Mouse (Mus musculus) testis, adult 2 months (tissue): ENCODE data around the gene Gm8693. TPM values are rescaled to one million over a fixed set of nuclear protein-coding genes. Genes with fewer than 3 reads are reported as not detected.
"Not testable (repeated sequence)": the region's sequence is repeated elsewhere in the genome, so short reads cannot be mapped to it uniquely, and the experiment has no call there.

Source experiments
- H3K27ac ChIP-seq: fragments of 200-500 bp; 2 replicates; pipeline ENCODE4 v1.5.1; 2012; ENCODE audit warnings: low read depth, low read length; ENCODE audit not compliant: control insufficient read depth, insufficient read depth
- H3K27me3 ChIP-seq: fragments of 200-500 bp; 2 replicates; pipeline ENCODE4 v1.6.1; 2012; ENCODE audit warnings: mild to moderate bottlenecking, low read length, moderate library complexity; ENCODE audit not compliant: control insufficient read depth, insufficient read depth
- H3K36me3 ChIP-seq: fragments of 200-500 bp; 2 replicates; pipeline ENCODE4 v1.6.1; 2012; ENCODE audit warnings: mild to moderate bottlenecking, low read length; ENCODE audit not compliant: control insufficient read depth, insufficient read depth
- H3K4me1 ChIP-seq: fragments of 200-500 bp; 2 replicates; pipeline ENCODE4 v1.6.1; 2012; ENCODE audit warnings: low read length; ENCODE audit not compliant: control insufficient read depth, insufficient read depth
- H3K4me3 ChIP-seq: fragments of 200-500 bp; 2 replicates; pipeline ENCODE4 v1.5.1; 2012; ENCODE audit warnings: low read depth, mild to moderate bottlenecking, low read length, moderate library complexity, mixed read lengths; ENCODE audit not compliant: control insufficient read depth
- polyA plus RNA-seq: library from polyadenylated mRNA; depleted of rRNA; stranded (reverse); fragments of >200 nt; gene quantifications from 2 replicates; pipeline ENCODE4 v1.2.3, GENCODE M21; 2012; rRNA removed

Gene Gm8693
- polyA plus RNA-seq, result not detected in 2 replicates

GRCm38 (mm10) chr7:22692217-22692616, at the start of gene Gm8693:
Gene Gm8693 (minus strand): TSS chr7:22692317.
- not testable (repeated sequence) for H3K27me3 ChIP-seq, H3K4me1 ChIP-seq, H3K27ac ChIP-seq, H3K36me3 ChIP-seq, H3K4me3 ChIP-seq

GRCm38 (mm10) chr7:22719610-22720009, 27.5 kb upstream of the Gm8693 start, which contains the start of gene Gm4567:
Gene Gm4567 (minus strand): TSS chr7:22719710.
- not testable (repeated sequence) for H3K27ac ChIP-seq, H3K36me3 ChIP-seq, H3K4me1 ChIP-seq, H3K27me3 ChIP-seq, H3K4me3 ChIP-seq

- not testable (repeated sequence) for H3K4me3 ChIP-seq, H3K27me3 ChIP-seq, H3K27ac ChIP-seq, H3K4me1 ChIP-seq, H3K36me3 ChIP-seq
These were observed 34.4 kb downstream of the Gm8693 start, which contains the start of gene Vmn1r155 for GRCm38 (mm10) chr7:22657718-22658117. Gene Vmn1r155 (plus strand): TSS chr7:22658018.

Other genes with a start within 250 kb of the Gm8693 start
- gene Gm10665, start 228.2 kb downstream of the Gm8693 start, polyA plus RNA-seq, result not detected in 2 replicates
- gene Vmn1r151, start 192.6 kb downstream of the Gm8693 start, polyA plus RNA-seq, result not detected in 2 replicates
- gene Vmn1r152, start 169.3 kb downstream of the Gm8693 start, polyA plus RNA-seq, result not detected in 2 replicates
- gene Gm8677, start 157.4 kb downstream of the Gm8693 start, polyA plus RNA-seq, result not detected in 2 replicates
- gene Gm4201, start 127.0 kb downstream of the Gm8693 start, polyA plus RNA-seq, result not detected in 2 replicates
- 0.48 and 0.54 TPM in 2 replicates for gene Gm4565, start 104.2 kb downstream of the Gm8693 start, polyA plus RNA-seq
- gene Vmn1r155, start 34.3 kb downstream of the Gm8693 start, polyA plus RNA-seq, result not detected in 2 replicates
- gene Gm4567, start 27.4 kb upstream of the Gm8693 start, polyA plus RNA-seq, result not detected in 2 replicates
- gene Vmn1r157, start 69.4 kb upstream of the Gm8693 start, polyA plus RNA-seq, result not detected in 2 replicates
- gene Vmn1r158, start 98.5 kb upstream of the Gm8693 start, polyA plus RNA-seq, result not detected in 2 replicates
- gene Vmn1r159, start 151.3 kb upstream of the Gm8693 start, polyA plus RNA-seq, result not detected in 2 replicates
- not detected in 2 replicates for gene Vmn1r160, start 178.9 kb upstream of the Gm8693 start, polyA plus RNA-seq